Mouse (Mus musculus): ENCODE measurements around the gene Itpk1.

Itpk1 gene

DNA sequence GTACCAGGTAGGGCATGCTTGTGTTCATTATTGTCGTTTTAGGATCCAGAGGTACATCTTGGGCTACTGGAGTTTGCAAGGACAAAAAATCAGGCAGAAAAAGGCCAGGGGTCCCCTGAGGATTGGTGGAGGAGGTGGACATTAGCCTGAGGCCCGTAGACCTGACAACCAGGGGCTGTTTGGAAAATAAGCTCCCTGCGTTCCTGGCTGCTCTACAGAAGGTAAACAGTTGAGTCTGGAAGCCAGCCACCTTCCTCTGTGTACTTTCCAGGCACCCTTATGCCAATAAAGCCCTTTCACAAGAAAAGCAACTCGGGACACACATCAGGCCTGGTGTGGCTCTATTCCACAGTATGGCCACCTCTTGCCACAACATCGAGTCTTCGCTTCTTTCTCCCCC lies 79.0 kb downstream of the Itpk1 start:
- no peak for DNase-seq (ENCODE audit: low read depth, low spot score)

DNA sequence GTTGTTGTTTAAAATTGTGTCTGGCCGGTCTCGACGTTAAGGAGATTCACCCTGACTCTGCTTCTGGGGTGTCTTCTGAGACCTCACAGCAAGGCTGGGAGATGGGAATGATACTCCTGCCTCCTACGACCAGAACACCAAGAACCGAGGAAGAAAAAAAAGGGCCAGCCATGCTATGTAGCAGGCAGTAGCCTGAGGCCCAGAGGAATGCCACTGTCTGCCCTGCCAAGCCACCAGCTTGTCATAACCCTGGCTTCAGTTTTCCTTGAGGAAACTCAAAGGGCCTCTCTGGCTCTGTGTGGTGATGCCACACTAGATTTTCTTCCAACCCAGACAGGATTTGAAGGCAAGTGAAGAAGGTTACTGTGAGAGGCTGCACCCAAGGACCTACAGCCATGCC lies 79.6 kb downstream of the Itpk1 start:
- no peak for DNase-seq (ENCODE audit: low read depth, low spot score)

GRCm38 (mm10) chr12:102623827-102624226 lies 80.9 kb downstream of the Itpk1 start:
- no peak for DNase-seq (ENCODE audit: low read depth, low spot score)

GRCm38 (mm10) chr12:102622302-102622842 lies 82.4 kb downstream of the Itpk1 start:
- DNase-seq (ENCODE audit: low read depth, low spot score): peak; percentile 59

DNA sequence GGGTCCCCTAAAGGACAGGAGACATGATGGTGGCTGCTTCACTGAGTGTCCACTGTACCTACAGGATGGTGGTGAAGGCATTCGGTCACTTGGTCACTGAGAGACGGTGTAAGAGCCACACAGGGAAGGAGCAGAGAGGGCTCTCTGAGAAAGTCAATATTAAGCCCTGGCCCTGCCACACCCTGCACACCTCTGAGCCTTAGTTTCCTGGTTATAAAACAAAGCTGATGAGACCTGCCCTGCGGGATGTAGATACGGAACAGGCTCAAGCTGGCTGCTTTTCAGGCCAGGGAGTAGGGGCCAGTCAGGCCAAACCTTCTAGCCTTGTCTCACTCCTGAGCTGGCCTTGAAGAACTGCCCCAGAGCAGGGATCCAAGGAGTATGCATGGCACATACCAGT lies 82.9 kb downstream of the Itpk1 start:
- no peak for DNase-seq (ENCODE audit: low read depth, low spot score)

DNA sequence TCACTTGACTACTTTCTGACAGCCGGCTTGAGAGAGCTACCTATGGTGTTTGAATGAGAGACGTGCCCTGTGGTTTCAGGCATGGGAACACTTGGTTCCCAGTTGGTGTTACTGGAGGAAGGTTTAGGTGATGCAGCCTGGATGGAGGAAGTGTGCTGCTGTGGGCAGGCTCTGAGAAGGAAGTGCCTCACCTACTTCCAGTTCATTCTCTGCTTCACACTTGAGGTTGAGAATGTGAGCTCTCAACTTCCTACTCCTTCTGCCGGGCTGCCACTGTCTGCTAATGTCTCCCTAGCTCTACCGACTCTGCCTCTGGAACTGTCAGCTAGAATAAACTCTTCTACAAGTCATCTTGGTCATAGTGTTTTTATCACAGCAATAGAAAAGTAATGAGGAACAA lies 83.5 kb downstream of the Itpk1 start:
- DNase-seq (ENCODE audit: low read depth, low spot score): peak; percentile 36

GRCm38 (mm10) chr12:102619908-102620307 lies 84.8 kb downstream of the Itpk1 start:
- peak; percentile 53 for DNase-seq (ENCODE audit: low read depth, low spot score)

- DNase-seq (ENCODE audit: low read depth, low spot score): no peak
Observed at GRCm38 (mm10) chr12:102618085-102618484, 86.6 kb downstream of the Itpk1 start.

GRCm38 (mm10) chr12:102616843-102617519 lies 87.7 kb downstream of the Itpk1 start:
- DNase-seq (ENCODE audit: low read depth, low spot score): no peak

- DNase-seq (ENCODE audit: low read depth, low spot score): no peak
Observed at GRCm38 (mm10) chr12:102616201-102616600, 88.5 kb downstream of the Itpk1 start.

DNA sequence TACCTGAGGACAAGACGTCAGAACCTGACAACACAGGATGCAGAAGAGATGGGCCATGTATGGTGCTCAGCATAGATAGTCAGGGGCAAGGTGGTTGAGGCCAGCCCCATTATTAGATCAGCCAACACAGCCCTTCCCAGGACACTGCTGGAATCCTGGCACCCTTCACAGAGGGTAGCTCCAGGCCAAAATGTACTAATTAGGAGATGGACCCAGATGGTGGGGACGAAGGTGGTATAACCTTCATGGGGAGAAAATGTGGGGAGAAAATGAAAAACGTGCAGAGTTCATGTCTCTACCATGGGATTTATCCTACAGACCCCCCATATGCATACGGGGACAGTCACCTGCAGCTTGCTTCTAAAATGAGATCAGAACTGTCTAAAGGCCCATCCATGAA lies 91.3 kb downstream of the Itpk1 start:
- no peak for DNase-seq (ENCODE audit: low read depth, low spot score)

- DNase-seq (ENCODE audit: low read depth, low spot score): peak; percentile 71
Observed at GRCm38 (mm10) chr12:102612431-102612830, 92.3 kb downstream of the Itpk1 start.

DNA sequence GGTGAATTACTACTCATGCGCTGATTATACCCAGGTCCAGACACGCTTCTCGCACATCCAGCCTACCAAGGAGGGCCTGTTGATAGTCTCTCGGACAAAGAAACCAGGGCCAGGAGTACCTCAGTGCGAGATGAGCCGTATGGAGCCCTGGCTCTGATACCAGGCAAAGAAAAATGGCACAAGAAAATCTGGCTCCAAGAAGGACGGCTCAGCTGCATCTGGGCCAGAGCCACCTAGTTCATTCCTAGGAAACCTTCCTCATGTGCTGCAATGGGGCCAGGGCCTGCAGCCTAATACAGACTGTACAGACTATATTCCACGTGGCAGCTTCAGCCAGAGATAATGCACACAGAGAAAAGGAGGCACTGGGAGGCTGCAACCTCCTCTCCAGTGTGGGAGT lies 93.8 kb downstream of the Itpk1 start:
- DNase-seq (ENCODE audit: low read depth, low spot score): no peak

DNA sequence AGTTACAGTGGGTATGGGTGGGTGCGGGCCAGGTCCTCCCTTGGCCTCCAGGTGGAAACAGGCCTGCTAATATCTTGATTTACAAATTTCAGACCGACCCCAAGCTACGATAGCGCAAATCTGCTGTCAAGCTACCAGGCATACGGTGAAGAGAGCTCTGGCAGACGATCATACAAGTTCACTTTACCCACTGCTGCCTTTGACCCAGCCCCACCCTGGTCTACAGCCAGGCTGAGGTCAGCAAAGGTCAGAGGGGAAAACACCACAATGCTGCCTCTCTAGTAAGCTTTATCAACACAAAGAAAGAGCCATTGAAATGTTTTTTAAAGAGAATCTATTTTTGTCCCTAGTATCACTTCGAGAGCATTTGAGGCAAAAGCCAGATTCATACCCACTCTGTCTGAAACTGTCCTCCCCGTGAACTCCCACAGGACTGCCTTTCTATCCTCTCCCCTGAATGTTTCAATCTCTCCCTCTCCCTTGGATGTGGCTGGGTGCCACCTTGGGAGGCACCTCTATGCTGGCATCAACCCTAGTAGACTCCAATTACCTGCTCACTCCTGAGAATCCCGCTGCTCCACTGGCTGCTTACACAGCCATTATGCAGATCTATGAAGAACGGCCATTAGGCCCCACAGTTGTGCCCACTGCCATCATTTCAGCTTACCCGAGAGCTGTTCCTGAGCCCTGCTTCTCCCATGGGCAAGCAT lies 96.8 kb downstream of the Itpk1 start:
- no peak for DNase-seq (ENCODE audit: low read depth, low spot score)

- no peak for DNase-seq (ENCODE audit: low read depth, low spot score)
Observed at GRCm38 (mm10) chr12:102607066-102607465, 97.7 kb downstream of the Itpk1 start.

- DNase-seq (ENCODE audit: low read depth, low spot score): peak; percentile 67
Observed at GRCm38 (mm10) chr12:102605607-102606006, 99.1 kb downstream of the Itpk1 start.

DNA sequence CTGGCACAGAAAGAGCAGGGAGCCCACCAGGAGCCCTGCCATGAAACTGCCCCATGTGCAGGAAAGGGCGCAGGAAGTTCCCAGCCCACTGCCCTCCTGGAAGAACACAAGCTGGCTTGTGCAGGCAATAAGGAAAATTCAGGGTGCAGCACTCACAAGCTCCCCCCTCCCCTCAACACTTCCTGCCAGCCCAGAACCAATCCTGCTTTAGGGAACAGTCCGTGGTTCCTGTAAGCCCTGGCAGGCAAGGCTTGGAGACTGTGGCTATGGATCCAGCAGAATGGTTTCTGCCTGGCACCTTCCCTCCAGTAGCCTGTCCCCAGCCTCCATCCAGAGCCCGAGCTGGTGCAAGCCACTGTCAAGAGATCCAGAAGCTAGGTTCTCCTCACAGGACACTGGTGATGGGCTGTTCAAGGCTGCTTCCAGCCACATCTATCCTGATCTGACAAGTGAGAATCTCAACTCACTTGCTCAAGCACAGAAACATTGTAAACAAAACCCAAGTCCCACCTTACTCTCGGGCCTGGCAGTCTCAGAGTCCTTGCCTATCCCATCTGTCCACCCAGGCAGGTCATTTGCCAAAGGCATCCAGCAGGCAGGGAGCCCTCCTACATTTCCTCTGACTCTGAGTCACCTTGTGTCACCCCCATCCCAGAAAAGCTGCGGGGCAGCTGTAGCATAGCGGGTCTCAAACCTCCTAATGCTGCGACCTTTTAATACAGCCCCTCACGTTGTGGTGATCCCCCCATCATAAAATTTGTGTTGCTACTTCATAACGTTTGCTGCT lies 102.3 kb downstream of the Itpk1 start:
- DNase-seq (ENCODE audit: low read depth, low spot score): no peak

GRCm38 (mm10) chr12:102601847-102602246 lies 102.9 kb downstream of the Itpk1 start:
- DNase-seq (ENCODE audit: low read depth, low spot score): no peak

DNA sequence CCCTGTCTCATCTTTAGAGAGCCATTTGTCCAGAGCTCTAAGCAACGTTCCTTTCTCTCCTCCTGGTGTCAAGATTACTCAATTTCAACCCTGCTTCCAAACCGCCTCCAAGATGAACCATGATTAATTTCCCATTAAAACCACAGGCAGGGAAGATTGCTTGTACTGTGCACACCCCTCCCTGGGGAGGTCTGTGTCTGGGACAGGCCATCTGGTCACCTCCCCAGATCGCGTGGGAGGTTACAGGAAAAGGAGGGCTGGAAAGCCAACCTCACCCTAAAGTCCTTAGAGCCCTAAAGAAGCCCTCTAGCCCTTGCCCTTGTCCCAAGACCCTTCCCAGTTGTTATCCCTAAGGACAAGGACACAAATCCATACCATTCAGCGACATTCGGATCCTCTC lies 104.4 kb downstream of the Itpk1 start:
- DNase-seq (ENCODE audit: low read depth, low spot score): no peak

DNA sequence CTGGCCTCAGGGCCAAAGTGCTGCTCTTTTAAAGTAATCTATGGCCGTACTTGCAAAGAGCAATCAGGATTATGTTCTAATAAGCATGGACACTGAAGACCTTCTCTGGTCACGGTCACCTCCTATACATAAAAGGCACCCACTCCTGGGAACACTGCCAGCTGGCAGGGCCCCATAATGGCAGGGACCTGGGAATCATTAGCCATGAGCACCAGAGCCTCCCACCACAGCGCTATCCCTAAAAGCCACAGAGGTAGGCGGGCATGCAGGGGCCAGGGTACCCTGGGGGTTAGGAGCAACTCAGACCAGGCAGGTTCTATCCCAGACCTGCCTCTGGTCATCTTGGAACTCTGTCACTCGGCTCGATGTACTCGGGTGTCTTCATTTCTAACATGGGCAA lies 104.9 kb downstream of the Itpk1 start:
- no peak for DNase-seq (ENCODE audit: low read depth, low spot score)

DNA sequence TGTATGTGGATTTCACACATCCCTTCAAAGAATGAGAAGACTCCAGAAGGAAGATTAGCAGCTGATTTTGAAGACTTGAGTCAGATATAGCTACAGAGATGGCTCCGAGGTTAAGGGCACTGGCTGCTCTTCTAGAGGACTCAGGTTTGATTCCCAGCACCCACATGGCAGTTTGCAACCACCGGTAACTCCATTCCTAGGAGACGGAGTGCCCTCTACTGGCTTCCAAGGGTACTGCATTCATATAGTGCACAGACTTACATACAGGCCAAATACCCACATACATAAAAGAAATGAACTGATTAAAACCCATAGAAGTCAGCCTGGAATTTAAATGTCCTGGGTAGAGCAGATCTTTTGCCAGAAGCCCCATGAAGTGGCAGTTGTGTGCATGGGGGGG lies 106.2 kb downstream of the Itpk1 start:
- peak; percentile 25 for DNase-seq (ENCODE audit: low read depth, low spot score)

DNA sequence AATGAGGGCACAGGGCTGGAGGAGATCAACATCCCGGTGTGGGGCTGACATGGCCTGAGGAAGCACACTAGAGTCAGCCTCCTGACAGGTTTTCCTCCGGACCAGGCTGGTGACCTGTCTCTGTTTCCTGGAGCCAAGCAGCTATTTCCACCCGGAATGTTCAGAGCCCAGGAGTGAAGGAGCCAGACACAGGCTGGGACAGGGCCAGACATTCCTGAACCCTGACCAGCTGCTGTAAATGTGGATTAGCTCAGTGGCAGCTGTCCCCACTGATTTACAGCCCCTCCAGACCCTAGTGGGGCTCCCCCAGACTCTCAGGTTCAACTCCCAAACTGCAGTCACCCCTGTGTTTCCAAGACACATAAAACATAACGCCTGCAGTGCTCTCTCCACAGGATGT lies 107.3 kb downstream of the Itpk1 start:
- DNase-seq (ENCODE audit: low read depth, low spot score): no peak

Measured in CD4-positive, CD25-positive, alpha-beta regulatory T cell, adult 2 months (primary cell).